Mouse (Mus musculus) left cerebral cortex, adult 8-10 months (tissue): Measurements from ENCODE around the gene Tbc1d14. TPM values are rescaled to one million over a fixed set of nuclear protein-coding genes. Genes with fewer than 3 reads are reported as not detected.

Experiments used
- DNase-seq, 2 experiments: peaks; one replicate each; pipeline ENCODE4 v3.0.0; 2022; ENCODE audit warnings: low spot score in 2 of 2
- total RNA-seq, 4 experiments: library from RNA; stranded (reverse); gene quantifications; 2 replicates each; pipeline ENCODE4 v1.2.4; 2022

Tbc1d14 gene
- total RNA-seq: 10 to 100 TPM; 64.9 to 68.9 (median 68.0) TPM

DNA sequence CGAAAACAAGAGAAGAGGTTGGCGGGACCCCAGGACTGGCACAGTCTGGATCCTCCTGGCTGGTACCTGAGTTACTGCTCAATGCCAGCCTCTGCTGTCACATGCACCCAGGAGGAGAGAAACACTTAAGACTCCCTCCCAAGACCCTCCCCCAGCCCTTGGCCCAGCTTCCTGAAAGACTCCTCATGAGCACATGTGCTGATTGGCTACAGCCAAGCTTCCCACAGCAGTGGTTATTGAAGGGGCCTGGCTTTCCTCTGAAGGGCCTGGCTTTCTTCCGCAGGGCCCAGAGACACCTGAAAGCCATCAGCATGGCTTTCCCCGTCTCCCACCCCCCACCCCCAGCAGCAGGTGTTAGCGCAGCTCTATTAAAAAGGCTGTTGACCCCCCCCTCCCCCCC lies at the start of gene Tbc1d14:
TSS of gene Tbc1d14 (minus strand) at position 101 of the 400 bp plus-strand sequence.
- DNase-seq: no peak

GRCm38 (mm10) chr5:36625612-36626011 lies 32.5 kb upstream of the Tbc1d14 start:
- DNase-seq: no peak

GRCm38 (mm10) chr5:36623670-36624069 lies 30.6 kb upstream of the Tbc1d14 start:
- DNase-seq: no peak

- DNase-seq: no peak
These were observed 28.0 kb upstream of the Tbc1d14 start for GRCm38 (mm10) chr5:36621058-36621449.

- DNase-seq: no peak
These were observed 27.5 kb upstream of the Tbc1d14 start for GRCm38 (mm10) chr5:36620409-36621057.

- DNase-seq: no peak
These were observed 25.8 kb upstream of the Tbc1d14 start for GRCm38 (mm10) chr5:36618890-36619289.

DNA sequence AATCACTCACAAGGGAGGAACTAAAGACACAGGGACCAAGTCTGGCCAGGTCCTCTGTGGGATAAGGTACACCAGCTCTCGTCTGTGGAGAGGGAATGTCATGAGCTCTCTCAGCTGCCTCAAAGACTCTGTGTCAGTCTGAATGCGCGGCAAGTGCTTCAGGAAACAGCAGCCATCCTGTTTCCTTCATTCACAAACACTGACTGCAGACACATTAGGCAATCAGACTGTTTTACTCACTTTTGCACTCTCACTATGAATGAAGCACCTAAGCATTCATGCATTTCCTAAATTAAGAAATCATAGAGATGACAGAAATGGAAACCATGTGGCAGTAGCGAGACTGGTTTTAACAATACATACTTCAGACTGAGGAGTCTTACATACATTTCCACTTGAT lies 25.3 kb upstream of the Tbc1d14 start:
- DNase-seq: no peak

DNA sequence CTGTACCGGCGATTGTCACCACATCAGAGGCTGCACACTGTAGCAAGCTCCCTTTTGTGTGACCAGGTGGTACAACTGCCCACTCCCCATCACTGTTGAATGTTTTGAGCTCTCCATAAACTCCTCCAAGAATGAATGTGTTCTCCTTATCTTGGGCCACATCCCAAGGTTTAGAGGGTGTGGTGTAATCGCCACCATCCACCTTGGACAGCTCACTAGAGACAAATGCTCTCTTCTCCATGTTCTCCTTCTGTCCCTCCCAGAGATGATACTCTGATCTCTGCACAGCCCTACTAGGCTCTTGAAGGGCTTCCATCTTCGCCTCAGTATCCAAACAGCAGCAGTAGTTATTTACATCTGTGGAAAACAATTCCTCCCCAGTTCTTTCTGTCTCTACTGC lies 21.0 kb upstream of the Tbc1d14 start:
- DNase-seq: no peak

DNA sequence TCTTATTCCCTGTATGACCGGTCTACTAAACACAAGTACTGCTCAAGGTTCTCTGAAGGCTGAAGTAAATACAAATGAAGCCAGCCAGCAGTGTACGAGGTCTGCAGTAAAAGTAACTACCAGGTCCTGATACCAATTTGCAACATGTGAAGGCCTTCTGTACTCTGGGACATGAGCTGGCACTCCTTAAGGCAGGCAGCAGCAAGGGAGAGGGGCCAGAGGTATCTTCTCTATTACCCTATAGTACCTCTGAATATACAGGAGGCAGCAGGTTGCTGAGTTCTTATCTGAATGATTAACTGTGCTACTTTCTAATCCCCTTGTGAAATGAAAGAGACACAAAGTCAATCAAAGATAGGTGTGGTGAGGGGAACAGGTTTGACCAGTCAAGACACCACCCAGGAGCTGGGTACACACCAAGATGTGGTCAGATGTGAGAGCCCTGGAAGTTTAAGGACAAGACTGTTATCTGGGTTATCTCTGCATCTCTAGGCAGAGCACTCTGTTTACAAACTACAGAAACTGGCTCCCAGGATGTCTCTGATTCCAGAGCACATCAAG lies 15.9 kb upstream of the Tbc1d14 start:
- no peak for DNase-seq

DNA sequence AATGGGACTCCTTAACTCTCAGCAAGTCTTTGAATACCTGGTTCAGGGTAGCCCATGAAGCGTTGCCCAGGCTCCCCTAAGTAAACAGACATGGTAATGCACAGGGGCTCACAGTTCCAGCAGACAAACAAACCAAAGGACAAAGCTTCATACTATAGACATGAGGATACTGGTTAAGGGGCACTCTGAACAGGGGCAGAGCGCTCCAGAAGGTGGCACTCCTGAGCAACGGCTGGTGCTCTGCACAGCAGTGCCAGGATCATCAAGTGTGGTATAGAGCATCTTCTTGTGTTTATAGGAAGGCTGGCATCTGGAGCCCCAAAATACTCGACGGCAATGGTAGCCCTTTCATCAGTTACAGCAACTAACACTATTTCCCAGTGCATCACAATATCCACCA lies 10.0 kb upstream of the Tbc1d14 start:
- DNase-seq: no peak

GRCm38 (mm10) chr5:36602028-36602427 lies 9.0 kb upstream of the Tbc1d14 start:
- no peak for DNase-seq

DNA sequence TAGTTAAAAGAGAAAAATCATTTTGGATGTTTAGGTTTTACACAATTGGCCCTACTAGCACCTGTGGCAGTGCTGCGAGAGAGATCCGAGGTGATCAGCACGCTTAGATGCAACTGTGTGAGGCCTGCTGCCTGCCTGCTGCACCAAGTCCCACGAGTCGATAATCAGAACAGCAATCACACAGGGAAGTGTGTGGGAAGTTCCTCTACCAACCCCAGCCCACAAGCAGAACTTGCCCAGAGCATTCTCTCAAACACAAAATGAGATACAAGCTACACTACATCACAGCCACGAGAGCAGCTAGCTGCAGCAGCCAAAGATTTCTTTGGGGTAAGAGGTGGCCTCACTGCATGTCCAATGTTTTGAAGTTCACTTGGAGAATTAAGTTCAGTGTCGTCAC lies 8.4 kb upstream of the Tbc1d14 start:
- DNase-seq: no peak

DNA sequence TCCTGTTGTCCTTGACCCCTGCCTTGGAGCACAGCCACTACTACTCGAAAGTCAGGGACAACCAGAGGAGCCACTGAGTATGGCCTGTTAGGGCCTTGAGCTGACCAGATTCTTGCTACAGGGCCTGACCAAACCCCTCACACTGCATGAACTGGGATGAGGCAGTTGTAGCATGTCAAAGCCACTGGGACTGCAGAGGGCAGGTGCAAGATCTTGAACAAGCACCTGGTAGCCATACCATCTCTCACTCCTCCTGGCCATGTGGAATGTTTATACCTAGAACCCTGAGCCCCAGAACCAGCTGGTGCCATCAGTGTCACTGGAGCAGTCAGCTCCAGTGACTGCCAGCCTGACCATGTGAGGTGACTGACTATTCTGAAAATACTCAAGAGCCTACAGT lies 5.8 kb upstream of the Tbc1d14 start:
- DNase-seq: no peak

- no peak for DNase-seq
These were observed 4.6 kb upstream of the Tbc1d14 start for GRCm38 (mm10) chr5:36597653-36598052.

- no peak for DNase-seq
These were observed 3.1 kb upstream of the Tbc1d14 start for GRCm38 (mm10) chr5:36596225-36596624.

- no peak for DNase-seq
These were observed 2.0 kb upstream of the Tbc1d14 start for GRCm38 (mm10) chr5:36595115-36595514.

DNA sequence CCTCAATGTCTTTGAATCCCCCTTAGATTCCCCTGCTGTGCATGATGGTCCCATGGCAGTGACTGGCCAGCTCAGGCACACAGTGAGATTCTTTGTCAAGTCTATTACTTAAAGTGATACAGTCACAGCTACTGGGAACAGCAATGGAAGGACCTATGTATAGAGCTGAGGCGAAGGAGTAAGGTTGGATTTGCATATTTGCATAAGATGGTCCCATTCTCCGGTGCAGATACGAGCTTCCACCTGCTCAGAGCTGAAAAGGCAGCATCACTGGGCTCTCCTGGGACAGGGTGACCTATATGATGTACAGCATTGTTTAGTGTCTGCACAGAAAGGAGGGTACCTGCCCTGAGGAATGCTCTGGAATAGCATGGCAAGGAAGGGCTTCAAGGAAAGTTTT lies 1.3 kb upstream of the Tbc1d14 start:
- no peak for DNase-seq

GRCm38 (mm10) chr5:36590499-36590920 lies 2.6 kb downstream of the Tbc1d14 start:
- DNase-seq: peak in 1 of 2 experiments; percentile 77

- DNase-seq: no peak
These were observed 8.8 kb downstream of the Tbc1d14 start for GRCm38 (mm10) chr5:36584299-36584698.

DNA sequence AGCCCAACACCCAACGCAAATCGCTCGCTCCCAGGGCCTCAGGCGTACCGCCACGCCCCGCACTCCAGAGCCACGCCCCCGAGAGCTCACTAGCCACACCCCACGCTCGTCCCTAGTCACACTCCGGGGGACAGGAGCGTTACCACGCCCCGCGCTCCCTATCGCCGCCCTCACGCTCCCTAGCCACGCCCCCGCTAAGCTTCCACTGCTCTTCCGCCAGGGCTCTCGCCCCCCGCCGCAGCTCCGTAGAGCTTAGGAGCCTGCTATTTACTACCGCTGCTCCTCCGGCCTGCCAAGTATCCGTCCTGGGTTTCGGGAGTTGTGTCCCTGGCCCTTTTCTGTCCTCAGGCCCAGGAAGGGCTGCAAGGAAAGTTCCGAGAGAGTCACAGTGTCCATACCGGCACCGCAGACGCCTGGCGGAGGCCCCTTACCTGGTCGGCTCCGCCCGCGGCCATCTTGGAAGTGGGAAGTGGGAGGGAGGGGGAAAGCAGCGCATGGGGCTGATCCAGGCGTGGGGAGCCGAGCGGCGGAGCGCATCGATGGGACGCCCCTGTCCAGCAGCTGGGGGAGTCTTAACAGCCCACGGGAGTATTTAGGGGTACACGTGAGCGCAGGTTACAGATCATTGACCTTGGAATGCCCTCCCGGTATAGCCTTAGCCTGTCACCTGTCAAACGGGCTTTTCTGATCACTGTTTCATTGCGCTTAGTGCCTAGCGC lies 11.0 kb downstream of the Tbc1d14 start:
- DNase-seq: peak; percentile 90 to 99

DNA sequence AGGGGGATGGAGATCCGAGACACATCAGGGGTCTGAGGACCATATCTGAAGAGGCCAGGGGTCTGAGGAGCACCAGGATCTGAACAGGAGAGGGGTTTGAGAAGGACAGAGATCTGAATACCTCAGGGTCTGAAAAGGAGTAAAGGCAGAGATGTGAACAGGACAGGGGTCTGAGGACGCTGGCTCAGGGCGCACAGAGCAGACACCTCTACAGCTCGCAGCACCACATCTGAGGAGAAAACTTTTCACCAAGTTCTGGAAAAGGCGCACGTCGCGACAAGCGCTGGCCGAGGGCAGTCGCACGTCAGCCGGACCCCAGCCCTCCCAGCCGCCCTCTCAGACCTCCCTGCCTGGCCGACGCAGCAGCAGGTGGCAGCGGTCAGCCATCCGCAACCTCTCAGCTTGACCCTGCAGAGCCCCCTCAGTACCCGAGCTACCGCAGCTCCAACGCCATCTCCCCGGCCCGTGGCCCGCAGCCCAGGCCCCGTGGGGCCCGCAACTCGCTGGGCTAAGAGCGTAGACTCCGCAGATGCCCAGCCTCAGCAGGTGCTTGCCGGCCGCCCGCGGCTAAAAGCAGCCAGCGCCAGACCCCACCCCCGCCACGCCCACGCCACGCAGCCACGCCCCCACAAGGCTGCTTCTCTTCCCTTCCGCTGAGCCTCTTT lies 11.7 kb downstream of the Tbc1d14 start:
- no peak for DNase-seq

DNA sequence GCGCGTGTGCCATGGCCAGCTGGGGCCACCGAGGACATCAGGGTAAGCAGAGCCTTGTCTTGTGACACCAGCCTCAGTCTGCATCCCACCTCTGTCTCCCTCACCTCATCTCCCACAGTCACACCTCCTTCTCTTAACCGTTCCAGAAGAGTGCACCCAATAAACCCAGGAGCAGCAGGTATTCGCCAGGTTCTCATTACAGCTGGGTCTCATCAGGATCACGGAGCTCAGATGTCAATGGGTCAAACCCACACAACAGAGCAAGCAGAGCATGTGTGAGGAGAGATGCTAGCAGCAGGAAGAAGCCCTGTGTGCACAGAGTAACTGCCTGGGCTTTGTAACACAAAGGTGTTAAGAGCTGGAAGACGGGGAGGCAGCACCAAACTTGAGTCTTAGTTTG lies 13.1 kb downstream of the Tbc1d14 start:
- no peak for DNase-seq
